Mouse (Mus musculus): ENCODE data around the gene Phactr4.

Gene Phactr4

GRCm38 (mm10) chr4:132369953-132370750 is 52.1 kb downstream of the Phactr4 start:
- DNase-seq (ENCODE audit: inconsistent ontology term): no peak

GRCm38 (mm10) chr4:132367480-132368201 is 54.6 kb downstream of the Phactr4 start:
- no peak for DNase-seq (ENCODE audit: inconsistent ontology term)

- DNase-seq (ENCODE audit: inconsistent ontology term): no peak
Observed at GRCm38 (mm10) chr4:132365450-132366060, 56.7 kb downstream of the Phactr4 start.

- no peak for DNase-seq (ENCODE audit: inconsistent ontology term)
Observed at GRCm38 (mm10) chr4:132363487-132363886, 58.8 kb downstream of the Phactr4 start.

GRCm38 (mm10) chr4:132359510-132359909 is 62.8 kb downstream of the Phactr4 start:
- DNase-seq (ENCODE audit: inconsistent ontology term): no peak

- no peak for DNase-seq (ENCODE audit: inconsistent ontology term)
Observed at GRCm38 (mm10) chr4:132356170-132356569, 66.1 kb downstream of the Phactr4 start.

GRCm38 (mm10) chr4:132355403-132355802 is 66.9 kb downstream of the Phactr4 start:
- DNase-seq (ENCODE audit: inconsistent ontology term): no peak

- peak; percentile 52 for DNase-seq (ENCODE audit: inconsistent ontology term)
Observed at GRCm38 (mm10) chr4:132354571-132354970, 67.7 kb downstream of the Phactr4 start.

GRCm38 (mm10) chr4:132353481-132353885 is 68.8 kb downstream of the Phactr4 start, which contains the start of gene Rcc1:
Rcc1 (minus strand) TSS chr4:132353605.
- peak; percentile 90 for DNase-seq (ENCODE audit: inconsistent ontology term)

GRCm38 (mm10) chr4:132352739-132353138 is 69.5 kb downstream of the Phactr4 start:
- DNase-seq (ENCODE audit: inconsistent ontology term): no peak

GRCm38 (mm10) chr4:132351401-132351800 is 70.9 kb downstream of the Phactr4 start:
- no peak for DNase-seq (ENCODE audit: inconsistent ontology term)

- DNase-seq (ENCODE audit: inconsistent ontology term): no peak
Observed at GRCm38 (mm10) chr4:132350854-132351253, 71.4 kb downstream of the Phactr4 start.

- no peak for DNase-seq (ENCODE audit: inconsistent ontology term)
Observed at GRCm38 (mm10) chr4:132350123-132350740, 72.1 kb downstream of the Phactr4 start.

- DNase-seq (ENCODE audit: inconsistent ontology term): no peak
Observed at GRCm38 (mm10) chr4:132349495-132350122, 72.7 kb downstream of the Phactr4 start.

GRCm38 (mm10) chr4:132346661-132347060 is 75.6 kb downstream of the Phactr4 start:
- DNase-seq (ENCODE audit: inconsistent ontology term): no peak

- DNase-seq (ENCODE audit: inconsistent ontology term): no peak
Observed at GRCm38 (mm10) chr4:132346261-132346660, 76.0 kb downstream of the Phactr4 start.

- DNase-seq (ENCODE audit: inconsistent ontology term): no peak
Observed at GRCm38 (mm10) chr4:132345843-132346212, 76.5 kb downstream of the Phactr4 start.

GRCm38 (mm10) chr4:132345135-132345842 is 77.0 kb downstream of the Phactr4 start:
- DNase-seq (ENCODE audit: inconsistent ontology term): peak; percentile 94

GRCm38 (mm10) chr4:132344403-132345134 is 77.7 kb downstream of the Phactr4 start:
- DNase-seq (ENCODE audit: inconsistent ontology term): peak; percentile 34

- no peak for DNase-seq (ENCODE audit: inconsistent ontology term)
Observed at GRCm38 (mm10) chr4:132341451-132341850, 80.8 kb downstream of the Phactr4 start.
